Mouse (Mus musculus) limb, embryonic 12.5 days (tissue): ENCODE data around the gene Pisd. TPM values are rescaled to one million over a fixed set of nuclear protein-coding genes. Genes with fewer than 3 reads are reported as not detected.
"Not testable (repeated sequence)": the region's sequence is repeated elsewhere in the genome, so short reads cannot be mapped to it uniquely, and the experiment has no call there.

Experiments
- ATAC-seq: fragments of 200-750 bp; cut with Nextera tagmentation; 2 replicates; pipeline ENCODE4 v1.8.0; 2017; ENCODE audit warnings: low read depth, moderate TSS enrichment; ENCODE audit not compliant: insufficient number of reproducible peaks, insufficient read depth, low FRiP score, low TSS enrichment
- H3K27ac ChIP-seq: fragments of 300-500 bp; sonication (generic); 2 replicates; pipeline ENCODE4 v1.5.1; 2016; ENCODE audit warnings: mild to moderate bottlenecking, moderate library complexity
- H3K27me3 ChIP-seq: fragments of 300-500 bp; sonication (generic); 2 replicates; pipeline ENCODE4 v1.6.1; 2016; ENCODE audit warnings: mild to moderate bottlenecking, moderate library complexity
- H3K36me3 ChIP-seq: fragments of 300-500 bp; sonication (generic); 2 replicates; pipeline ENCODE4 v1.6.1; 2016; ENCODE audit warnings: mild to moderate bottlenecking, moderate library complexity
- H3K4me1 ChIP-seq: fragments of 300-500 bp; sonication (generic); replicated peaks from 2 replicates; pipeline ENCODE4 v1.6.1; 2016
- H3K4me2 ChIP-seq: fragments of 300-500 bp; sonication (generic); 2 replicates; pipeline ENCODE4 v1.6.1; 2016; ENCODE audit warnings: mild to moderate bottlenecking, moderate library complexity
- H3K4me3 ChIP-seq: fragments of 300-500 bp; sonication (generic); replicated peaks from 2 replicates; pipeline ENCODE4 v1.5.1; 2016; ENCODE audit warnings: mild to moderate bottlenecking
- H3K9ac ChIP-seq: fragments of 300-500 bp; sonication (generic); replicated peaks from 2 replicates; pipeline ENCODE4 v1.6.1; 2016; ENCODE audit warnings: mild to moderate bottlenecking, moderate library complexity
- H3K9me3 ChIP-seq: fragments of 300-500 bp; sonication (generic); 2 replicates; pipeline ENCODE4 v1.6.1; 2016; ENCODE audit warnings: mild to moderate bottlenecking, moderate library complexity
- WGBS: fragments of 180-500 bp; shearing (Covaris S2); methylation state at CpG from one replicate; pipeline ENCODE4 v1.1.7; 2016; 5-methylcytosine and 5-hydroxymethylcytosine counted together
- polyA plus RNA-seq: library from polyadenylated mRNA; unstranded; fragments of >200 nt; fragmentation: Nextera tagmentation; extraction: Ambion mirVana; gene quantifications from 2 replicates; pipeline ENCODE4 v1.2.1, GENCODE M21; 2016

The Pisd gene
- polyA plus RNA-seq, 1 experiment from 2014 or later = 58.6 TPM

GRCm38 (mm10) chr5:32767636-32768373 lies 17.6 kb downstream of the Pisd start:
- no peaks in the 10 kb centered on the region for H3K9me3 ChIP-seq

DNA sequence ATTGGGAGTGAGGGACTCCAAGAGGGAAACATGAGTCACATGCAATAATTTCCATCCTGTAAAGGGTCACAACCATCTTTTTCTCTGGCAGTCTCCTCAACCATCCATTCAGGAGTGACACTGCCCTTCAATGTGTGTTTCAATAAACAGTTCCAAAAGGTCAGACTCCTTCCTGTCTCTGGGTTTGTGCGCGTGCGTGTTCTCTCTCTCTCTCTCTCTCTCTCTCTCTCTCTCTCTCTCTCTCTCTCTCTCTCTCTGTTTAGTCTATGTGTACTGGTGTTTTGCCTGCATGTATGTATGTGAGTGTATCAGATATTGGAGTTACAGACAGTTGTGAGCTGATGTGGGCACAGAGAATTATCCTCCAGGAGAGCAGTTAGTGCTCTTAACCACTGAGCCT lies 18.4 kb downstream of the Pisd start:
- no peak for ATAC-seq
- H3K27me3 ChIP-seq = no peaks in the 10 kb centered on the region
- H3K36me3 ChIP-seq = peaks cover 39% of the 10 kb centered on the region
- WGBS = 100% methylated on average over 3 of the region's 3 CpGs
- H3K9me3 ChIP-seq = no peaks in the 10 kb centered on the region
- H3K27ac ChIP-seq = no peak overlapping the region
- H3K4me2 ChIP-seq = no peak overlapping the region
- H3K4me1 ChIP-seq = no peaks in the 10 kb centered on the region
- H3K4me3 ChIP-seq = no peak overlapping the region
- no peak overlapping the region for H3K9ac ChIP-seq

More at GRCm38 (mm10) chr5:32767636-32768373, 17.6 kb downstream of the Pisd start:
- Histone ChIP-seq H3K4me2 (no peak overlapping the region), H3K9ac (no peak overlapping the region), H3K4me1 (no peaks in the 10 kb centered on the region), H3K36me3 (peaks cover 40% of the 10 kb centered on the region), H3K27me3 (no peaks in the 10 kb centered on the region), H3K4me3 (no peak overlapping the region), H3K27ac (no peak overlapping the region)
- no peak for ATAC-seq
- WGBS = 88% methylated on average over 4 of the region's 4 CpGs

DNA sequence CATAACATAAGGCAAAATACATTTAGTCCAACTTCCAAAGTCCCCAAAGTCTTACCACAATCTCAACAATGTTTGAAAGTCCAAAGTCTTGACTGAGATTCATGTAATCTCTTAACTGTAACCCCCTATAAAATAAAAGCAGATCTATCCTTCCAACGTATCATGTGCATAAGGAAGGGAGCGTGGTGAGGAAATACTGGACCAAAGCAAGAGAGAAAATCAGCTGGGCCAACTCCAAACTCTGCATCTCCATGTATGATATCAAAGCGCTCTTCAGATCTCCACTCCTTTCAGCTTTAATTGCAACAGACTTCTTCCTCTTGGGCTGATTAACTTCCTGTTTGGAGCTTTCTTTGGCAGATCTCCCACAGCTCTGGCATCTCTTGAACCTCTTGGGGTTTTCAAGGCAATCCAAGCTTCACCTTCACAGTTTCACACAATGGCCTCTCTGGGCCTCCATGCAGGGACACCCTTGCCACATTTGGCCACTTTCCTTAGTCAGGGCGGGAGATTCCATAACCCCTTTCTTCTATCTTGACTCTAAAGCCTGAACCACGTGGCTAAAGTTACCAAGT lies 23.8 kb downstream of the Pisd start:
- no peaks in the 10 kb centered on the region for H3K4me1 ChIP-seq
- H3K36me3 ChIP-seq = peaks cover 33% of the 10 kb centered on the region
- no peak for ATAC-seq
- H3K9ac ChIP-seq = no peak overlapping the region
- H3K27me3 ChIP-seq = no peaks in the 10 kb centered on the region
- no peak overlapping the region for H3K27ac ChIP-seq
- H3K4me2 ChIP-seq = no peak overlapping the region
- no peaks in the 10 kb centered on the region for H3K9me3 ChIP-seq
- WGBS = 91% methylated on average over 5 of the region's 5 CpGs
- H3K4me3 ChIP-seq = no peak overlapping the region

DNA sequence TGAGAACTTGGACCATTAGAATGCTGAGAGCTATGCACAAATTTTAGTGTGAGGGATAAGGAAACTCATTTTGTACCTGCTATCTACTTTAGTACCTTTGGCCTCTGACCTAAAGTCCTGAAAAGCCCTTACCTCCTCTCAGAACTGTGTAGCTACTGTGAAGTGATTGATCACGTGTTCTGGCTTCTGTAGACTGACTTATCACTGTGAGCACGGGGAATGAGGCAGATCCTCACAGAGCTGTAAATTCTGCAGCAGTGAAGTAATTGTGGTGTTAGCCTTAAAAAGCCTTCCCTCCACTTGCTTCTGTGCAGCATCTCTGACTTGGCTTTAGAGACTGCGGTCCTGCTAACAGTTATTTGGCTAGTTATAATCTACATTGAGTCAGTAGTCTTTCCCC lies 24.7 kb downstream of the Pisd start:
- Histone ChIP-seq H3K9me3 (no peaks in the 10 kb centered on the region), H3K4me1 (no peaks in the 10 kb centered on the region), H3K36me3 (peaks cover 33% of the 10 kb centered on the region), H3K4me2 (no peak overlapping the region), H3K27ac (no peak overlapping the region), H3K4me3 (no peak overlapping the region), H3K27me3 (no peaks in the 10 kb centered on the region), H3K9ac (no peak overlapping the region)
- no peak for ATAC-seq
- 71% methylated on average over 3 of the region's 3 CpGs for WGBS

- not testable (repeated sequence) for H3K4me3 ChIP-seq, H3K9me3 ChIP-seq, H3K4me1 ChIP-seq, H3K4me2 ChIP-seq, H3K27me3 ChIP-seq, ATAC-seq, H3K27ac ChIP-seq, H3K9ac ChIP-seq
- 95% methylated on average over 18 of the region's 18 CpGs for WGBS
- peaks cover 33% of the 10 kb centered on the region for H3K36me3 ChIP-seq
These were observed 25.1 kb downstream of the Pisd start for GRCm38 (mm10) chr5:32760352-32760751.

GRCm38 (mm10) chr5:32759662-32760061 lies 25.8 kb downstream of the Pisd start:
- H3K4me3 ChIP-seq = no peak overlapping the region
- 79% methylated on average over 2 of the region's 2 CpGs for WGBS

GRCm38 (mm10) chr5:32756141-32756540 lies 29.3 kb downstream of the Pisd start:
- no peaks in the 10 kb centered on the region; the same call in 1 of the 2 replicates for H3K4me1 ChIP-seq
- peaks cover 2% of the 10 kb centered on the region; the same call in 1 of the 2 replicates for H3K36me3 ChIP-seq
- no peaks in the 10 kb centered on the region for H3K27me3 ChIP-seq
- H3K27ac ChIP-seq = no peak overlapping the region
- no peak for ATAC-seq
- no peak overlapping the region for H3K4me3 ChIP-seq
- no peak overlapping the region for H3K4me2 ChIP-seq
- H3K9me3 ChIP-seq = no peaks in the 10 kb centered on the region
- WGBS = 92% methylated on average over 8 of the region's 8 CpGs
- no peak overlapping the region for H3K9ac ChIP-seq

More at GRCm38 (mm10) chr5:32759662-32760061, 25.8 kb downstream of the Pisd start:
- Histone ChIP-seq H3K36me3 (peaks cover 31% of the 10 kb centered on the region), H3K27ac (no peak overlapping the region), H3K4me2 (no peak overlapping the region), H3K9me3 (no peaks in the 10 kb centered on the region), H3K4me1 (no peaks in the 10 kb centered on the region), H3K27me3 (no peaks in the 10 kb centered on the region), H3K9ac (no peak overlapping the region)
- no peak for ATAC-seq

DNA sequence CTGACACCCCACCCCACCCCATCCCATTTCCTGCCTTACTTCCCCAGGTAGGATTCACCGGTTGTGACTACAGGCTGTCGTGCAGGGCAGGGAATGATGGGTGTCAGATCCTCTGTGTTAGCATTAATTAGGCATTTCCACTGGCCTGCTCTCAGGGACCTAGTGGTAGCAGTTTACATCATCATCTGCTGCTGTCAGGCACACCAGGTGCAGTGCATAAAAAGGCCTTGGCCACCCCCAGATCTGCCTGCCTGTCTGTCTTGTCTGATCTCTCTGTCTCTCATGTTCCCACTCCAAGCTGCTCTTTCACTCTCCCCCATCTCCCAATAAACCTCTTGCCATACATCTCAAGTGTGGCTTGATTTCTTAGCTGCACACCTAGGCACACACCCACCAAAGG lies 33.7 kb downstream of the Pisd start:
- H3K4me2 ChIP-seq = no peak overlapping the region
- H3K4me1 ChIP-seq = peaks cover 3% of the 10 kb centered on the region
- WGBS = 52% methylated on average over 2 of the region's 2 CpGs
- H3K27me3 ChIP-seq = no peaks in the 10 kb centered on the region
- no peak overlapping the region for H3K9ac ChIP-seq
- no peaks in the 10 kb centered on the region for H3K9me3 ChIP-seq
- no peak overlapping the region for H3K27ac ChIP-seq
- H3K36me3 ChIP-seq = 0 out of 2 replicates have a peak, but pooled peaks cover 2% of the 10 kb centered on the region
- no peak overlapping the region for H3K4me3 ChIP-seq
- ATAC-seq = no peak

- WGBS = 89% methylated on average over 6 of the region's 6 CpGs
- no peak overlapping the region for H3K4me3 ChIP-seq
- peaks cover 14% of the 10 kb centered on the region for H3K4me1 ChIP-seq
- H3K9ac ChIP-seq = no peak overlapping the region
- no peaks in the 10 kb centered on the region for H3K9me3 ChIP-seq
- ATAC-seq = no peak
- H3K27me3 ChIP-seq = no peaks in the 10 kb centered on the region
- no peak overlapping the region for H3K27ac ChIP-seq
- H3K36me3 ChIP-seq = no peaks in the 10 kb centered on the region
- no peak overlapping the region for H3K4me2 ChIP-seq
These were observed 36.5 kb downstream of the Pisd start for GRCm38 (mm10) chr5:32748936-32749335.

DNA sequence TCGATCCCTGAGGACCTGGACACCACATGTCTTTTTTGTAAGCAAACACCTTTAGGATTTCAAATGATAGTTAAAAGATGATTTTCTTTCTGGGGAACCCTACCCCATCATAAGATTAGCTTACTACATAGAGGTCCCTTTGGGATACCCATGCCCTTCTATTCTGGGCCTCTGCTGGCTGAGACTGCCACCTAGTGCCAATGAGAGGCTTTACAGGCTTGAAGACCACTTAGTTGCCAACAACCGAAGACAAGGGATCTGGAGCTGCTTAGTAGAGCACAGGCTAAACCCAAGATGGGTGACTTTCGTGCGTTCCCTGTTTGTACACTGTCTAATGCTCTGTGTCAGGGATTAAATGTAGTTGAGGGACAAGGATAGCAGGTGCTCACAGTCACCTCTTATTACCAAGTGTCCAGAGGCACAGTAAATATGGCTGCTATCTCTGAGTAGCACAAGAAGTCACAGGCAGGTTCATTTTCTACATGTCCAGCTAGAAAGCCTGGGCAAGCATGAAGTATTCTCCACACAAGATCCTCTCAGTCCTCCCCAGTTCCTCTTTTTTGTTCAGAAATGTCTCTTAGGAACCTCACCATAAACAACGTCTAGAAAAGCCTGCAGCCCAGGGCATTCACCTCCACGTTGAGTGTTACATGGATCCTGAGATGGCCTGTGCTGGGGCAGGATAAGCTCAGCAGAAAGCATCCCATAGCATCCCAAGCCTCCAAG lies 37.6 kb downstream of the Pisd start:
- no peaks in the 10 kb centered on the region for H3K9me3 ChIP-seq
- ATAC-seq = 0 out of 2 replicates have a peak, but pooled peaks have one; percentile 23
- H3K4me2 ChIP-seq = no peak overlapping the region
- 59% methylated on average over 6 of the region's 6 CpGs for WGBS
- H3K9ac ChIP-seq = no peak overlapping the region
- no peaks in the 10 kb centered on the region for H3K27me3 ChIP-seq
- peaks cover 14% of the 10 kb centered on the region for H3K4me1 ChIP-seq
- H3K27ac ChIP-seq = no peak overlapping the region
- H3K36me3 ChIP-seq = no peaks in the 10 kb centered on the region
- no peak overlapping the region for H3K4me3 ChIP-seq
